Comparison of ENCODE assay signal across 13 mouse cellular contexts in the genomic region with DNA sequence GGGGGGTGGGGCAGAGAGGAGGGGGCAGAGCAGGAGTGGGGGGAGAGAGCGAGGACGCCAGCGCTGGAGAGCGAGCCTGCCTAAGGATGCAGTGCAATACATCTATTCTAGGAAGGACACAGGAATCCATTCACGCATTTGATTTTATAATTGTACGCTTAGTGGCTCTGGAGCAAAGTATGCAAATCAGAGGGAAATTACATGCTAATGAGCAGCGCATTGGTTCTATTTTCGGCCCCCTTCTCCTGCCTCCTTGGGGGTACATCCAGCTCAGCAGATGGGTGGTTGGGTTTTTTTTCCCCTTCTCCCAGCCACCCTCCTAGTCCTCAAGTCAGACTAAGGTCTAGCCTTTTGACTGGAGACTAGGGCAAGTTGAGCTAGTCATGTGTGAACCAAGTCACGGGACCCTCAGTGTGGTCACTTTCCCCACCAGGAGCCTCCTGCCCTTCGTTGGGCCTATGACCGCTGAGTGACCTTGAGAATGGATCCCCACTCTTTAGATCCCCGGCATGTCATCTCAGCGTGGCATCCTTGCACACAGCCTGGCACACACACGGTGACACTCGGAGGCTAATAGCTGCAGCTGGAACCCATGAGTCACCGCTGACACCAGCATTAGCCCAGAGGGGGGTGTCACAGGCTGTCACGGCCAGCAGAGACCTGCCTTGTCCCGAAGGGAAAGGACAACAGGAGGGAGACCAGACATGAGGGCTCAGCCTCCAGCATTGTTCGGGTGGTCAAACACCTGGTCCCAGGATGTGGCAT. TPM values are rescaled to one million over a fixed set of nuclear protein-coding genes. Genes with fewer than 3 reads are reported as not detected.
DNase-seq lines count a peak whose midpoint lies in the region; TF ChIP-seq lines count a peak whose summit lies in the region.
"Had no signal": no experiment of that assay in that cellular context is flagged by ENCODE, and none has a peak within 500 bp of the region (broad histone marks: within the 10 kb centered on the region; RNA-seq: fewer than 3 reads in every experiment).

No protein-coding gene starts in this region.

- H3K4me1 ChIP-seq in cortical plate, adult 2 months (ENCODE audit: control insufficient read depth, insufficient read depth, low read length), result 0 out of 2 replicates have a peak, but pooled peaks cover 9% of the 10 kb centered on the region

- H3K27ac ChIP-seq in cortical plate, adult 2 months (ENCODE audit: insufficient read depth, low read length), result peak overlapping the region; percentile 24; the same call in 1 of the 2 replicates
- H3K27ac ChIP-seq: embryonic facial prominence, embryonic 12.5 days; heart, embryonic 15.5 days; lung, embryonic 15.5 days; midbrain, embryonic 12.5 days had no signal

- TF ChIP-seq POLR2A in cortical plate, adult 2 months (IDR thresholded peaks at IDR 0.05; ENCODE audit: extremely low read depth, insufficient read depth, low read length), result no peak

- DNase-seq in cerebellum, adult 11 months, result peak; percentile 11
- DNase-seq in cerebellum, postnatal 36 days, result no peak
- peak; percentile 61 for DNase-seq in layer of hippocampus, adult 11-12 months (ENCODE audit: low spot score)
- DNase-seq in layer of hippocampus, adult 9-10 months (ENCODE audit: low spot score), result no peak
- DNase-seq in 3134 (ENCODE audit: extremely low read depth, insufficient read length, low spot score) (peak; percentile 56), adipocyte (ENCODE audit: low spot score) (no peak)
- no peak for DNase-seq in spleen, postnatal 14 days (ENCODE audit: low spot score in 2 of 2)
- DNase-seq: thymus, postnatal 4 days had no signal

- H3K4me3 ChIP-seq in cortical plate, adult 2 months (ENCODE audit: insufficient read depth, low read length), result no peak overlapping the region
- H3K4me3 ChIP-seq: embryonic facial prominence, embryonic 12.5 days; heart, embryonic 15.5 days; lung, embryonic 15.5 days; midbrain, embryonic 12.5 days had no signal

- TF ChIP-seq CTCF in cortical plate, adult 2 months (IDR thresholded peaks at IDR 0.05; ENCODE audit: extremely low read depth, insufficient read depth, low read length), result no peak

RNA-seq across cellular contexts. Expression of a gene that starts 29.5 kb away (rescaled TPM):
- polyA plus RNA-seq in cortical plate, adult 2 months (2012; rRNA removed), result 34.6 and 36.9 TPM in 2 replicates

RNA-seq across cellular contexts. Expression of a gene that starts 55.0 kb away (rescaled TPM):
- 190 and 191 TPM in 2 replicates for polyA plus RNA-seq in cortical plate, adult 2 months (2012; rRNA removed)

Comparison
In these comparisons a context has a peak if more than half of its experiments do, and no peak if none do; other contexts are left out.
1. DNase-seq: peak in cerebellum, adult 11 months (single experiment), layer of hippocampus, adult 11-12 months (single experiment) and 3134 (single experiment); none in cerebellum, postnatal 36 days (0 of 2), layer of hippocampus, adult 9-10 months (single experiment), adipocyte (single experiment) and spleen, postnatal 14 days (0 of 2).